8 mouse cellular contexts compared by ENCODE assay signal in genomic region chr19:33227004-33227403, GRCm38 (mm10).
DNase-seq lines count a peak whose midpoint lies in the region; ATAC-seq and TF ChIP-seq lines count a peak whose summit lies in the region.

No protein-coding gene starts in this region.

- no peaks in the 10 kb centered on the region for H3K4me1 ChIP-seq in ES-Bruce4 (ENCODE audit: control insufficient read depth, insufficient read depth, low read length)
- 0 out of 2 replicates have a peak, but pooled peaks cover 2% of the 10 kb centered on the region for H3K4me1 ChIP-seq in embryonic facial prominence, embryonic 11.5 days (ENCODE audit: control insufficient read depth, insufficient read depth, low read length)
- peaks cover 19% of the 10 kb centered on the region for H3K4me1 ChIP-seq in hindbrain, embryonic 13.5 days (replicated peaks)

- peak; percentile 85 for ATAC-seq in embryonic facial prominence, embryonic 11.5 days (replicated peaks; ENCODE audit: insufficient number of reproducible peaks, low FRiP score, low TSS enrichment, low read depth)
- ATAC-seq in hindbrain, embryonic 13.5 days (ENCODE audit: low FRiP score) = peak; percentile 92

- TF ChIP-seq CTCF in ES-Bruce4 (IDR thresholded peaks at IDR 0.05; ENCODE audit: low read depth, low read length) = peak; percentile 60

- H3K4me2 ChIP-seq in embryonic facial prominence, embryonic 11.5 days (ENCODE audit: low read depth, low read length) = no peak overlapping the region
- H3K4me2 ChIP-seq in hindbrain, embryonic 13.5 days = no peak overlapping the region

- no peak overlapping the region for H3K4me3 ChIP-seq in ES-Bruce4 (ENCODE audit: low read depth, low read length)
- no peak overlapping the region for H3K4me3 ChIP-seq in embryonic facial prominence, embryonic 11.5 days (ENCODE audit: low read depth, low read length)
- no peak overlapping the region for H3K4me3 ChIP-seq in hindbrain, embryonic 13.5 days

- H3K36me3 ChIP-seq in ES-Bruce4 (ENCODE audit: control insufficient read depth, insufficient read depth, low read length, poor library complexity, severe bottlenecking) = no peaks in the 10 kb centered on the region
- no peaks in the 10 kb centered on the region for H3K36me3 ChIP-seq in embryonic facial prominence, embryonic 11.5 days (replicated peaks; ENCODE audit: control insufficient read depth, insufficient read depth, low read depth, low read length)
- H3K36me3 ChIP-seq in hindbrain, embryonic 13.5 days = no peaks in the 10 kb centered on the region

- no peaks in the 10 kb centered on the region for H3K9me3 ChIP-seq in ES-Bruce4 (replicated peaks; ENCODE audit: control insufficient read depth, insufficient read depth, low read length, poor library complexity, severe bottlenecking)
- no peaks in the 10 kb centered on the region for H3K9me3 ChIP-seq in embryonic facial prominence, embryonic 11.5 days (replicated peaks; ENCODE audit: control insufficient read depth, low read length)
- no peaks in the 10 kb centered on the region for H3K9me3 ChIP-seq in hindbrain, embryonic 13.5 days

- 6% methylated on average over 3 of the region's 3 CpGs for WGBS in embryonic facial prominence, embryonic 11.5 days
- WGBS in hindbrain, embryonic 13.5 days = 4% methylated on average over 3 of the region's 3 CpGs

- TF ChIP-seq POLR2A in ES-Bruce4 (IDR thresholded peaks at IDR 0.05; ENCODE audit: insufficient read depth, low read length) = no peak

- H3K27me3 ChIP-seq in ES-Bruce4 (ENCODE audit: control insufficient read depth, insufficient read depth, low read length, poor library complexity, severe bottlenecking) = no peaks in the 10 kb centered on the region
- H3K27me3 ChIP-seq in embryonic facial prominence, embryonic 11.5 days (ENCODE audit: control insufficient read depth, insufficient read depth, low read length) = no peaks in the 10 kb centered on the region
- H3K27me3 ChIP-seq in hindbrain, embryonic 13.5 days = 0 out of 2 replicates have a peak, but pooled peaks cover 2% of the 10 kb centered on the region

- peak; percentile 53 to 78 for DNase-seq in adrenal gland, postnatal 36 days
- DNase-seq in embryonic facial prominence, embryonic 11.5 days (ENCODE audit: low spot score) = peak; percentile 94
- DNase-seq in layer of hippocampus, adult 9-11 months = peak; percentile 56
- peak; percentile 84 for DNase-seq in lung, postnatal 10 days
- DNase-seq in ovary, postnatal 36 days (ENCODE audit: low spot score) = peak; percentile 19
- DNase-seq in thymus, postnatal 10 days (ENCODE audit: low spot score in 2 of 2) = peak; percentile 75 to 91

- H3K27ac ChIP-seq in ES-Bruce4 (ENCODE audit: insufficient read depth, low read length) = no peak overlapping the region
- H3K27ac ChIP-seq in embryonic facial prominence, embryonic 11.5 days (replicated peaks; ENCODE audit: low read depth, low read length) = no peak overlapping the region
- no peak overlapping the region for H3K27ac ChIP-seq in hindbrain, embryonic 13.5 days

- TF ChIP-seq EP300 in ES-Bruce4 (IDR thresholded peaks at IDR 0.05; ENCODE audit: insufficient read depth, low read depth, low read length) = no peak

- H3K9ac ChIP-seq in ES-Bruce4 (ENCODE audit: low read depth, poor library complexity, severe bottlenecking) = no peak overlapping the region
- no peak overlapping the region for H3K9ac ChIP-seq in embryonic facial prominence, embryonic 11.5 days (replicated peaks; ENCODE audit: low read length)
- no peak overlapping the region for H3K9ac ChIP-seq in hindbrain, embryonic 13.5 days

Comparison
In these comparisons a context has a peak if more than half of its experiments do, and no peak if none do; other contexts are left out.
1. DNase-seq: peak in every context shown above with its lines; median percentile 94 in embryonic facial prominence, embryonic 11.5 days; 84 in lung, postnatal 10 days; 83 in thymus, postnatal 10 days; 66 in adrenal gland, postnatal 36 days; 56 in layer of hippocampus, adult 9-11 months; 19 in ovary, postnatal 36 days.